Mouse (Mus musculus): Measurements from ENCODE around the gene Kif21b. TPM values are rescaled to one million over a fixed set of nuclear protein-coding genes. Genes with fewer than 3 reads are reported as not detected.
A peak's percentile ranks its signal among the peaks of the same experiment; 100 is the strongest.

Gene Kif21b
- polyA plus RNA-seq, 1 experiment = 1.3 TPM

DNA sequence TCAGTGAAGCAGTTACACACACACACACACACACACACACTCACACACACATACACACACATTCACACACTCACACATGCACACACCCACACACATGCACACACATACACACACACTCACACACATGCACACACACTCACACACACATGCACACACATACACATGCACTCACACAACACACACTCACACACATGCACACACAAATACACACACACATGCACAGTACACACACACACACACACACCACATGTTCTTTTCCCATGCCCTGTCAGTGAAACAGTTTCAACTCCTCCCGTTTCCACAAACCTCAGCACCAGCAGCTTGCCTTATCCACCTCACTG lies 11.0 kb upstream of the Kif21b start:
- Histone ChIP-seq H3K27ac (replicated peaks; ENCODE audit: low read depth, low read length) (no peak overlapping the region), H3K4me3 (ENCODE audit: insufficient read depth, low read depth, low read length) (no peak overlapping the region), H3K4me1 (ENCODE audit: control insufficient read depth, insufficient read depth, insufficient read length, low read length) (no peaks in the 10 kb centered on the region)

DNA sequence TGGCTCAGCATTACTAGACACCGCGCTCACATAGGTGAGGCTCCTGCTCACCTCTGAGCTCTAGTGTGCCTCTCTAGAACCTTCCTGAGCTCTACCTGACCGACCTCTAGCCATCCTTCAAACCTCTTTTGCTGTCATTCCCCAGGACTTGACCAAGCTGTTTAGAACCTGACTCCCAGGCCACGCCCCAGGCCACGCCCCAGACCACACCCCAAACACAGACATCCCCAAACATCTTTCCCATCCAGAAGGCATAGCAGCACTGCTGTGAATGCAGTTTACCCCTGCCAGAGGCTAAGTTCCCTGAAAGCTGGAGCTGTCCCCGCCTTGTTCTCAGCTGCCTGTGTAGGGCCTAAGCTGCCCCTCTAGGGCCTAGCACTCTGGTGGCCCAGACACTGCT lies 10.4 kb upstream of the Kif21b start:
- no peak overlapping the region for H3K27ac ChIP-seq (replicated peaks; ENCODE audit: low read depth, low read length)
- no peaks in the 10 kb centered on the region for H3K4me1 ChIP-seq (ENCODE audit: control insufficient read depth, insufficient read depth, insufficient read length, low read length)
- H3K4me3 ChIP-seq (ENCODE audit: insufficient read depth, low read depth, low read length) = no peak overlapping the region

DNA sequence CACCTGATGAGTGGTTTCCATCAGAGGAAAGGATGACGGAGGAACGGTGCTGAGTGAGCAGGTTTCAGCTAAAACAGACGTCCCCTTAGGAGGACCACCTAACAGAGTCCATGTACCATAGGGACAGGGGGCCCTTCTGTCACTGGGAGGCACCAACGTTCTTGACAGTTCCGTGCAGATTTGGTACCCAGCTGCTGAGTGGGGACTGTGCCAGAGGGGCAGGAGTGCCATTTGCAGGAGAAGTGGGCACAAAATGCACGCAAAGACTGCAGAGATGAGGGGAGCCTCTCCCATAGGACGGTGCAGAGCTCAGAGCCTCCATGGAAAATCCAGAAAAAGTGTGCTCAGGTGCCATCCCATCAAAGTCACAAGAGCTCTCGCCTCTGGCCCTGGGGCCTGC lies 9.2 kb upstream of the Kif21b start:
- Histone ChIP-seq H3K27ac (replicated peaks; ENCODE audit: low read depth, low read length) (no peak overlapping the region), H3K4me1 (ENCODE audit: control insufficient read depth, insufficient read depth, insufficient read length, low read length) (no peaks in the 10 kb centered on the region), H3K4me3 (ENCODE audit: insufficient read depth, low read depth, low read length) (no peak overlapping the region)

DNA sequence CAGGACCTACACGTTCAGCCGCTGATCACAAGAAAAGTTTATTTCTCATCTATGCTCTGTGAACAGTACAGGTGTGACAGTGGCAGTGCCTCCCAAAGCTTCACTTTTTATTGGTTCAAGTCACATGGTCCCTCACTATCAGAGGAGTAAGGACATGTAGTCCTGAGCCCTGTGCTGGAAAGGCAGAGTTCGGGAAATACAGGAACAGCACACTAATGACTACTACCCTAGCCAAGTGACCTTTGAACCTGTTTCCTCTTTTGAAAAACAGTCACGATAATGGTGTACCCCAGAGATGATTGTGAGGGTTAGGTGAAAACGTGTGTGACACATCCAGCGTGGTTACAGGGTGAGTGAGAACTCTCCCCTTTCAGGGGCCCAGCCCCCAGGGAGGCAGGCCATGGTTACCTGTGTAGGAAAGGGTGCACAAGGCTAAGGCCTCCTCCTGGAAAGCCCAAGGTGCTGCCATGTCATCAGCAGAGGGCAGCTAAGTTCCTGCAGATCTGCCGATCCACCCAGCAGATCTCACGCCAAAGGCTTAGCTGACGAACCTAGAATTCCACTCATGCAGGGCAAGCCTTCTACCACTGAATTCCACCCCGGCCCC lies 4.9 kb upstream of the Kif21b start:
- Histone ChIP-seq H3K27ac (replicated peaks; ENCODE audit: low read depth, low read length) (no peak overlapping the region), H3K4me3 (ENCODE audit: insufficient read depth, low read depth, low read length) (no peak overlapping the region), H3K4me1 (ENCODE audit: control insufficient read depth, insufficient read depth, insufficient read length, low read length) (no peaks in the 10 kb centered on the region; the same call in none of the 2 replicates)

DNA sequence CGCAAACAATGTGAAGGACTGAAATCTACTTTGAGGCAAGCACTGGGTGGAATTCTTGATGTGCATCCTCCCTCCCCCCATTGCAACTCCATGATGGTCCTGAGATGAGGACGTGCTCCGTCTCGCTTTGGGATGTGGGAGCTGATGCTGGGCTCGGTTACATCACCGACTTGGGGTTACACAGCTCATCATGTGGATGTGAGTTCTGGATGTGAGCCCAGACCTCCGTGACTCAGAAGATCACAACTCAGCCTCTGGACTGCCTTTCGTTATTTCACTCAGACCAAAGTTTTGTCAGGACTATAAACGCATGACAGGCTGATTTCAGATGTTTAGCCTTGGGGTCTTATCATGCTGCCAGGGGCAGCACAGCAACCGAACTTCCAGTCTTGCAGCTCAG lies 4.3 kb upstream of the Kif21b start:
- Histone ChIP-seq H3K27ac (replicated peaks; ENCODE audit: low read depth, low read length) (0 out of 2 replicates have a peak overlapping the region, but pooled peaks have one; percentile 17), H3K4me3 (ENCODE audit: insufficient read depth, low read depth, low read length) (no peak overlapping the region), H3K4me1 (ENCODE audit: control insufficient read depth, insufficient read depth, insufficient read length, low read length) (no peaks in the 10 kb centered on the region; the same call in none of the 2 replicates)

DNA sequence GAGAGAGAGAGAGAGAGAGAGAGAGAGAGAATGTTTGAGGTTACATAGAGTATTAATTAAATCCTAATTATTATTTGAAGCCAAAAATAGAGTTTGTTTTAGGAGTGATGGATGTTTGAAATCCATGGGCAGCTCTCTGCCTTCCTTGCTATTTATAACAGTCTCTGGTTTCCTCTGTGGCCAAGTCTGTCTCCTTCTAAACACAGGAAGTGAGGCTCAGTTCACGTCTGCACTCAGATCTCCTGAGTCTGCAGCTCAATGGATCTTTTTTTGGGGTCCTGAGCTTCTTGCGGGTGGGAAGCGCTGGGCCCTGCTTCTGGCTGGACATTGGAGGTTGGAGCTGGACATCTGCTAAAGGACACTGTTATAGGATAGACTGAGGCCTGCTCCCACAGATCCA lies 3.3 kb upstream of the Kif21b start:
- Histone ChIP-seq H3K4me3 (ENCODE audit: insufficient read depth, low read depth, low read length) (no peak overlapping the region), H3K4me1 (ENCODE audit: control insufficient read depth, insufficient read depth, insufficient read length, low read length) (no peaks in the 10 kb centered on the region; the same call in none of the 2 replicates), H3K27ac (replicated peaks; ENCODE audit: low read depth, low read length) (no peak overlapping the region)

DNA sequence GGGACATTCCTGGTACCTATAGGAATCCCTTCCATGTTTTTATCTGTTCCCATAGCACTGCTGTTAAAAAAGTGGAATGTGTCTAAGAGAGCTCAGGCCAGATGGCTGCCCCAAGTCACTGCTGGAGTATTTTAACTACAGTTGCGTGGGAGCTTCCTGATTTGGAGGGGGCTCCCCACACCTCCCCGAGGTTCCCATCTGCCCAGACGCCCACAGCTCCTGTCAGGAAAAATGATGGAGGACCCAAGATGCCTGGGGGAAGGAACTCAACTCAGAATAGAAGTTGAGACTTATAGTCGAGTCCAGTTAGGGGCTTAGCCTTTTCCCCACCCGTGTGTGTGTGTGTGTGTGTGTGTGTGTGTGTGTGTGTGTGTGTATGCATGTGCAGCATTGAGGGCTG lies 2.8 kb upstream of the Kif21b start:
- Histone ChIP-seq H3K27ac (replicated peaks; ENCODE audit: low read depth, low read length) (no peak overlapping the region), H3K4me3 (ENCODE audit: insufficient read depth, low read depth, low read length) (no peak overlapping the region), H3K4me1 (ENCODE audit: control insufficient read depth, insufficient read depth, insufficient read length, low read length) (no peaks in the 10 kb centered on the region; the same call in none of the 2 replicates)

DNA sequence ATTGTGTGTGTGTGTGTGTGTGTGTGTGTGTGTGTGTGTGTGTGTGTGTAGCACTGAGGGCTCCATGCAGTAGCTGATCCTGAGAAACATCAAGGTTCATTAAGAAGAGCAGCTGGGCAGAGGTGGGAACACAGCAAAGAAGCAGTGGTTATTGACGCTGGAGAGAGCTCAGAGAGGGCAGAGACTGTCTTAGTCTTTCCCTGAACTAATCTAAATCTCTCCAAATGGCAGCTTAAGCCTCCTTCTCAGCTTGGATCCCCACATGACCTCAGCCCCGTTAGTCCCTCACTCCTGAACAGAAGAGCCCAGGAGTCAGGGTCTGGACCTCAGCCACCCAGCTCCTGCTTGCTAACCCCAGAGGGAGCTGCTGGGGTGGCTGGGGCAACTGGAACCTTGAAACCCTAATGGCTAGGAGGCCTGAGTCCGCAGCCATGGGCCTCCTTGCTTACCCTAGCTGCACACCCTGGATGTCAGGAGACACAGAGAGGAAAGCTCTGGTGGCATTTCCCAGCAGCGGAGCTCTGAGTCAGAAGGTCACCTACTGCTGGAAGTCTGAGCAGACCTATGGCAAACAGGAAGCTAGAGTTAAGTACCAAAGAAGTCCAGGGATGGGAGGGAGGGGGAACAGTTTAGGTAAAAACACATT lies 2.1 kb upstream of the Kif21b start:
- no peaks in the 10 kb centered on the region; the same call in none of the 2 replicates for H3K4me1 ChIP-seq (ENCODE audit: control insufficient read depth, insufficient read depth, insufficient read length, low read length)
- no peak overlapping the region for H3K4me3 ChIP-seq (ENCODE audit: insufficient read depth, low read depth, low read length)
- H3K27ac ChIP-seq (replicated peaks; ENCODE audit: low read depth, low read length) = no peak overlapping the region

DNA sequence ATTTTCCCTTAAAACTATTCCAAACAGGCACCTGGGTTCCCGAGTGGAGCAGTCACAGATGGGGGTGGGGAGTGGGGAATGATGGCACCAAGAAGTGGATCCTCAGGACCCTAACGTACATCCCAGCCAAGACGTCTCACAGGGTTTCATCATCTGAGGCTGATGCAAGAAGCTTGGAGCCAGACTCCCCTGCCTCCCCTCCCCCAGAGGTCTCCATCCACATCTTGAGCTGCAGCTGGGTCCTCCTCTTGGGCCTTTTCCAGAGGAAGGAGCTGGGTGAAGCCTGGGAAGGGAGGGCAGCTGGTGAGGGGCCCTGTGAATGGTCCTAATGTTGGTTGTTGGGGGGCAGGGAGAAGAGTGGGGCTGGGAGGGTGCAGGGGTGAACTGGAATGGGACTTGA lies 1.1 kb upstream of the Kif21b start:
- Histone ChIP-seq H3K4me1 (ENCODE audit: control insufficient read depth, insufficient read depth, insufficient read length, low read length) (peaks cover 2% of the 10 kb centered on the region), H3K27ac (replicated peaks; ENCODE audit: low read depth, low read length) (no peak overlapping the region), H3K4me3 (ENCODE audit: insufficient read depth, low read depth, low read length) (no peak overlapping the region)

DNA sequence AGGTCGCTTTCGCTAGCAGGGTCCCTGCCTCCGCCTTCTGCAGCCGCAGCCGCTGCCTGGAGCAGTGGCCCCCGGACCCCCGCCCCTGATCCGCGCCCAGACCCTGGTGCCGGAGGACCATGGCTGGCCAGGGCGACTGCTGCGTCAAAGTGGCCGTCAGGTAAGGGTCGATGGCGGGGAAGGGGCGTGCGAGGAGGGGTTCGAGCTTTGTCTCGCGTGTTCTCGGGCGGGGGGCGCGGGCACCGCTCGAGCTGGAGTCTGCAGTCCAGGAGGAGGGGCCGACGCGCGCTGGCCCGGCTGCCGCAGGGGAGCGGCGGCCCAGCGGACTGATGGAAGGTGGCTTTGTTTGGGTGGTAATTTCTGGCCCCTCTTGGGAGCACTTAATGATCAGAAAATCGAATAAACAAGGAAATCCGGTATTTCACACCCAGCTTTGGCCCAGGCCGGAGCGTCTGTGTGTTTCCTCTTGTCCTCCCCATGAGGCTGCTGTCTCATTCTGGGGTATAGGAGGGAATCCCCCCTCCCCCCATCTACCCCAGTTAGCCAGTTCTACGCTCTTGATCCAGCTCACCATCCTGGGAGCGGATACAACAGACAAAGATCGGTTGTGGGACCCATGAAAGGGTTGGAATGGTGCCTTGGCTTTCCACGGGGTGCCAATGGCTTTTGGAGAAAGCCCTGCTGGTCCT lies 558 bp downstream of the Kif21b start:
- Histone ChIP-seq H3K4me3 (ENCODE audit: insufficient read depth, low read depth, low read length) (peak overlapping the region; percentile 65), H3K4me1 (ENCODE audit: control insufficient read depth, insufficient read depth, insufficient read length, low read length) (peaks cover 2% of the 10 kb centered on the region), H3K27ac (replicated peaks; ENCODE audit: low read depth, low read length) (no peak overlapping the region)

DNA sequence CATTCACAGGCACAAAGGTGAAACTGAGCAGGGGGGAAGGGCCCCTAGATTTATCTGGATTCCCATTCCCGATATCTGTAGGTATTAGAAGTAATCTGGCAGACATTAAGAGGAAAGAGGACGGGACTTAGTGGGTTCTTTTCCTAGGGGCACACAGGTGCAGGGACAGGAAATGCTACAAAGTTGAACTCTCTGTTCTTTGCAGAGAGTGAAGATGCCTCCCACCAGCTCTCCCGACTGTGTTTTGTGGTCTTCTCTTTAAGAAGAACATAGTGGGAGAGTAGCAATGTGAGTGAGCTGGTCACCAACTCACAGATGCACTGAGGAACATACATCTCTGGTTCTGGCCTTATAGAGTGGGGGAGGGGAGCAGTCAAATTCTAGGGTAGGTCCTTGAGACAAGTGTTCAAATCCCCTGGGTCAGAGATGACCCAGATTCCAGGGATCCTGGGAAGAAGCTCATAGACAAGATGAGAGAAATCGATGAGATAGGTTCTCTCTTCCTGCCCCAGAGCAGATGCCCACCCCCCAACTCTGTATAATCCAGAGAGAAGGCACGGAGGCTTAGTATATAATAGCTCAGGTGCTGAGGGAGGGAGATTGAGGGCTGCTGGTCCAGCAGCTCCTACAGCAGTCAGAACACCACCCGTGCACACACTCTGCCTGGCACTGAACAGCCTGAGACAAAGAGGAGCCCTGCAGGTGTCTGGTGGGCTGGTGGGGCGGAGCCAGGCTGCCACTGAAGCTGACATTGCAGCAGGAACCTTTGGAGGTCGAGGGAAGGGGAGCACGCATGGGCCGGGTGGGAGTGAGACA lies 1.4 kb downstream of the Kif21b start:
- no peak overlapping the region for H3K27ac ChIP-seq (replicated peaks; ENCODE audit: low read depth, low read length)
- peaks cover 2% of the 10 kb centered on the region; the same call in 1 of the 2 replicates for H3K4me1 ChIP-seq (ENCODE audit: control insufficient read depth, insufficient read depth, insufficient read length, low read length)
- H3K4me3 ChIP-seq (ENCODE audit: insufficient read depth, low read depth, low read length) = peak overlapping the region; percentile 65

DNA sequence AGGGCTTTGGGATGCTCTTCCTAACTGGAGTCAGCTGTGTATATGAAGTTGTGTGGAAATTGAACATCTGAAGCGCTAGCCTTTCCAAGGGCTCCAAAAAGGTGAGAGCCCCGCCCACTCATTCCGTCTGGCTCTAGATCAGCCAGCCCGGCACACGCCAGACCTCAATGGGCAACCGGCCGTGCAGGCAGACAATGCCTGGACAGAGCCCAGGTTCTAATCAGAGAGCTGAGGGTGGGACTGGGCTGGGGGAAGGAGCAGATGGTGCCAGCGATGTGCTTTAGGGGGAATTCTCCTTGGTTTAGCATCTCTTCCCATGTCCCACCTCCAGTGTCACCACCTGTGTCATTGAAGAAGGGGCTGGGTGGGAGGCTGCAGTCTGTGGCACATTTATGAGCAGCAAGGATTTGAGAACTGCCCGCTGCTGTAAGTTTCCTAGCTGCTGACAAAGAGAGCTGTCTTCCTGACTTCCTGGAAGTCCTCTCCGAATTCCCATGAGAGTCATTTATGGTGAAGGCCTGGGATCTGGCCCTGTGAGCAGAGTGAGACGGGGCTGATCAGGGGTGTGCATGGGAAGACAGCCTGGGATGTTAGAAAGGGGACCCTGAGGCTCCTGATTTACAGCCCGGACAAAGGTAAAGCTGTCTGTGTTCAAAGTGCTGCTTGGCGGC lies 2.5 kb downstream of the Kif21b start:
- Histone ChIP-seq H3K4me1 (ENCODE audit: control insufficient read depth, insufficient read depth, insufficient read length, low read length) (peaks cover 2% of the 10 kb centered on the region; the same call in 1 of the 2 replicates), H3K4me3 (ENCODE audit: insufficient read depth, low read depth, low read length) (no peak overlapping the region), H3K27ac (replicated peaks; ENCODE audit: low read depth, low read length) (no peak overlapping the region)

DNA sequence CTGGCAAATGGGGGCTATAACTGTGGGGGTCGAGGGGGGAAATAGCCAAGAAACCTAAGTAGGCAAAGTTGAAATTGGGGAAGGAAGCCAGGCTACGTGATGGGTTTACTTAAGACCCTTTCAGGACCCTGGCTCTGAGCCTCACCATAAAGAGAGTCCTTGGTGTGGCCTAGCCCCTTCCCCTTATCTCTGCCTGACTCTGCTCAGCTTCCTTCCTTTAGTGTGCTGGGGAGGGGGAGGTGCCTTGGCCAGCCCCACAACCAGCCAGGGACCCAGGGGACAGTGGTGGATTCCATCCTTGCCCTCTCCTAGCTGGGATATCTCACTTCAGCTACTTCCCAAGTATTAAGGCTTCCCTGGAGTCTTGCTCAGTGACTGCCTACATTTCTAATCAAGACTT lies 3.4 kb downstream of the Kif21b start:
- H3K27ac ChIP-seq (replicated peaks; ENCODE audit: low read depth, low read length) = no peak overlapping the region
- H3K4me3 ChIP-seq (ENCODE audit: insufficient read depth, low read depth, low read length) = no peak overlapping the region
- peaks cover 2% of the 10 kb centered on the region; the same call in 1 of the 2 replicates for H3K4me1 ChIP-seq (ENCODE audit: control insufficient read depth, insufficient read depth, insufficient read length, low read length)

DNA sequence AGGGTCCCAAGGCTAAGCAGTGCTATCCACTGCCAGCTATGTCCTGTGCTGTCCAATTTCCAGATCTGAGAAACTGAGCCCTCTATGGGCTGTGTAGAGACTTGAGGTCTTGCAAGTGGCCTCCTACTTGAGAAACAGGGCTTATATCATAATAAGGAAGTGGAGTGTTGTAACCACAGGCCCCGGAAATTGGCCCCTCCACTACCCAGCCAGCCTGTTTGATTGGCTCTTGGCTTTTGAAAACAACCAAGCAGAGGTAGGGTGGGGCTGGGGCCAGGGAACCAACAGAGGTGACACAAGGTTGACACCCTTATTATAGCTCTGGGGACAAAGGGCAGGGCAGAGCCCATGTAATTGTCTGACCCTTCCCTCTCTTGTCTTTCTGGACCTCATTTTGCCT lies 3.9 kb downstream of the Kif21b start:
- no peak overlapping the region for H3K4me3 ChIP-seq (ENCODE audit: insufficient read depth, low read depth, low read length)
- H3K4me1 ChIP-seq (ENCODE audit: control insufficient read depth, insufficient read depth, insufficient read length, low read length) = peaks cover 2% of the 10 kb centered on the region; the same call in 1 of the 2 replicates
- 0 out of 2 replicates have a peak overlapping the region, but pooled peaks have one; percentile 21 for H3K27ac ChIP-seq (replicated peaks; ENCODE audit: low read depth, low read length)

Measured in brown adipose tissue, adult 24 weeks (tissue).